Mouse (Mus musculus) CH12.LX (cell line): ENCODE measurements around the gene Vav2. TPM values are rescaled to one million over a fixed set of nuclear protein-coding genes. Genes with fewer than 3 reads are reported as not detected.

Experiments
- DNase-seq: peaks from one replicate; pipeline ENCODE4 v3.0.0-alpha.2; 2013; ENCODE audit errors: extremely low read depth
- H3K27ac ChIP-seq: 2 replicates; pipeline ENCODE4 v1.5.1; 2012; ENCODE audit warnings: low read depth, mild to moderate bottlenecking, control low read depth, moderate library complexity; ENCODE audit not compliant: insufficient read depth
- H3K27me3 ChIP-seq: replicated peaks from 2 replicates; pipeline ENCODE3; 2012; ENCODE audit warnings: inconsistent platforms
- H3K36me3 ChIP-seq, 2 experiments: replicated peaks in 1 of 2; 2 replicates each; pipeline versions ENCODE3 to v1.6.1; 2012; ENCODE audit warnings: inconsistent platforms in 1 of 2, low read length in 1 of 2, mild to moderate bottlenecking in 1 of 2, mixed read lengths in 1 of 2, moderate library complexity in 1 of 2; ENCODE audit not compliant: control insufficient read depth in 1 of 2, insufficient read depth in 1 of 2
- H3K4me1 ChIP-seq, 2 experiments: 2 replicates each; pipeline ENCODE4 v1.6.1; 2012; ENCODE audit warnings: inconsistent platforms in 1 of 2, moderate library complexity in 1 of 2; ENCODE audit not compliant: insufficient read depth in 2 of 2, control insufficient read depth in 1 of 2
- H3K4me2 ChIP-seq: 2 replicates; pipeline ENCODE4 v1.6.1; 2012; ENCODE audit warnings: low read depth, mild to moderate bottlenecking, control low read depth; ENCODE audit not compliant: poor library complexity, insufficient read depth, severe bottlenecking
- H3K4me3 ChIP-seq, 3 experiments: fragments of 150-350 bp in 1 of 3; sonication (generic) in 1 of 3; replicated peaks in 1 of 3; 2 replicates each; pipeline versions ENCODE3 to v1.5.1; 2011 to 2012; ENCODE audit warnings: low read depth in 2 of 3, low read length in 2 of 3, mild to moderate bottlenecking in 2 of 3, moderate library complexity in 2 of 3, control low read depth in 1 of 3, improper control_type of control experiment in 1 of 3, inconsistent platforms in 1 of 3, mixed read lengths in 1 of 3; ENCODE audit not compliant: poor library complexity in 1 of 3
- H3K79me2 ChIP-seq: replicated peaks from 2 replicates; pipeline ENCODE4 v1.6.1; 2012; ENCODE audit warnings: mild to moderate bottlenecking, moderate library complexity; ENCODE audit not compliant: control insufficient read depth, poor library complexity, insufficient read depth, severe bottlenecking; ENCODE audit errors: extremely low read depth
- H3K9ac ChIP-seq: 2 replicates; pipeline ENCODE4 v1.6.1; 2012; ENCODE audit warnings: low read depth, mild to moderate bottlenecking, control low read depth, moderate library complexity; ENCODE audit not compliant: insufficient read depth
- H3K9me3 ChIP-seq: replicated peaks from 2 replicates; pipeline ENCODE3; 2012; ENCODE audit warnings: low read length, inconsistent platforms, mixed read lengths
- BHLHE40 ChIP-seq: IDR thresholded peaks from 2 replicates; pipeline ENCODE4 v1.6.1; 2011; ENCODE audit warnings: mild to moderate bottlenecking, low read depth, low read length, improper control_type of control experiment
- CHD1 ChIP-seq: IDR thresholded peaks from 2 replicates; pipeline ENCODE4 v1.6.1; 2012; ENCODE audit warnings: low read depth, low read length, improper control_type of control experiment, inconsistent platforms
- CHD2 ChIP-seq: IDR thresholded peaks from 2 replicates; pipeline ENCODE4 v1.6.1; 2011; ENCODE audit warnings: low read length, improper control_type of control experiment
- CTCF ChIP-seq, 2 experiments: IDR thresholded peaks in 1 of 2; conservative IDR thresholded peaks in 1 of 2; 2 replicates each; pipeline ENCODE4 v1.5.1; 2011 to 2012; ENCODE audit warnings: low read depth in 2 of 2, low read length in 2 of 2, improper control_type of control experiment in 1 of 2, inconsistent platforms in 1 of 2, mild to moderate bottlenecking in 1 of 2, moderate library complexity in 1 of 2
- E2F4 ChIP-seq: IDR thresholded peaks from 2 replicates; pipeline ENCODE4 v1.6.1; 2011; ENCODE audit warnings: low read depth, low read length, improper control_type of control experiment; ENCODE audit not compliant: insufficient replicate concordance
- ELF1 ChIP-seq: IDR thresholded peaks from 2 replicates; pipeline ENCODE4 v1.6.1; 2014; ENCODE audit warnings: low read depth, mild to moderate bottlenecking, inconsistent platforms, low read length, improper control_type of control experiment
- EP300 ChIP-seq: IDR thresholded peaks from 2 replicates; pipeline ENCODE4 v1.6.1; 2011; ENCODE audit warnings: low read length, improper control_type of control experiment
- ETS1 ChIP-seq: conservative IDR thresholded peaks from 2 replicates; pipeline ENCODE4 v1.6.1; 2012; ENCODE audit warnings: low read depth, mild to moderate bottlenecking, inconsistent platforms, low read length, improper control_type of control experiment, moderate library complexity
- GABPA ChIP-seq: IDR thresholded peaks from 2 replicates; pipeline ENCODE4 v1.6.1; 2012; ENCODE audit warnings: low read depth, low read length, improper control_type of control experiment, inconsistent platforms; ENCODE audit not compliant: insufficient replicate concordance
- HCFC1 ChIP-seq: IDR thresholded peaks from 2 replicates; pipeline ENCODE4 v1.6.1; 2012; ENCODE audit warnings: low read depth, mild to moderate bottlenecking, inconsistent platforms, low read length, improper control_type of control experiment
- IRF4 ChIP-seq: IDR thresholded peaks from 2 replicates; pipeline ENCODE4 v1.6.1; 2014; ENCODE audit warnings: low read depth, mild to moderate bottlenecking, inconsistent platforms, low read length, improper control_type of control experiment
- JUN ChIP-seq: IDR thresholded peaks from 2 replicates; pipeline ENCODE4 v1.6.1; 2011; ENCODE audit warnings: low read depth, mild to moderate bottlenecking, low read length, improper control_type of control experiment, moderate library complexity; ENCODE audit not compliant: insufficient read depth
- JUND ChIP-seq: conservative IDR thresholded peaks from 2 replicates; pipeline ENCODE4 v1.6.1; 2011; ENCODE audit warnings: low read depth, low read length, improper control_type of control experiment
- KAT2A ChIP-seq: IDR thresholded peaks from 2 replicates; pipeline ENCODE4 v1.6.1; 2012; ENCODE audit warnings: low read length, improper control_type of control experiment, inconsistent platforms; ENCODE audit not compliant: insufficient replicate concordance
- MAFK ChIP-seq: IDR thresholded peaks from 2 replicates; pipeline ENCODE4 v1.6.1; 2011; ENCODE audit warnings: low read length, improper control_type of control experiment; ENCODE audit not compliant: insufficient replicate concordance
- MAX ChIP-seq: IDR thresholded peaks from 2 replicates; pipeline ENCODE4 v1.6.1; 2011; ENCODE audit warnings: low read length, improper control_type of control experiment
- MAZ ChIP-seq: IDR thresholded peaks from 2 replicates; pipeline ENCODE4 v1.6.1; 2012; ENCODE audit warnings: low read depth, mild to moderate bottlenecking, inconsistent platforms, low read length, improper control_type of control experiment, moderate library complexity
- MEF2A ChIP-seq: IDR thresholded peaks from 2 replicates; pipeline ENCODE4 v1.6.1; 2014; ENCODE audit warnings: low read depth, mild to moderate bottlenecking, inconsistent platforms, low read length, improper control_type of control experiment, borderline replicate concordance
- MXI1 ChIP-seq: IDR thresholded peaks from 2 replicates; pipeline ENCODE4 v1.6.1; 2011; ENCODE audit warnings: mild to moderate bottlenecking, low read depth, low read length, improper control_type of control experiment
- MYC ChIP-seq: IDR thresholded peaks from 2 replicates; pipeline ENCODE4 v1.6.1; 2011; ENCODE audit warnings: low read depth, mild to moderate bottlenecking, improper control_type of control experiment, low read length
- NELFE ChIP-seq: IDR thresholded peaks from 2 replicates; pipeline ENCODE4 v1.6.1; 2011; ENCODE audit warnings: low read depth, low read length, improper control_type of control experiment
- NRF1 ChIP-seq: IDR thresholded peaks from 2 replicates; pipeline ENCODE4 v1.6.1; 2014; ENCODE audit warnings: low read depth, mild to moderate bottlenecking, inconsistent platforms, low read length, improper control_type of control experiment, moderate library complexity
- PAX5 ChIP-seq: IDR thresholded peaks from 2 replicates; pipeline ENCODE4 v1.6.1; 2012; ENCODE audit warnings: low read length, inconsistent platforms, mixed read lengths
- POLR2A ChIP-seq: IDR thresholded peaks from 2 replicates; pipeline ENCODE4 v1.6.1; 2011; ENCODE audit warnings: low read depth, mild to moderate bottlenecking, improper control_type of control experiment, low read length
- POLR2AphosphoS2 ChIP-seq: IDR thresholded peaks from 2 replicates; pipeline ENCODE4 v1.6.1; 2011; ENCODE audit warnings: low read depth, low read length, improper control_type of control experiment
- RAD21 ChIP-seq: IDR thresholded peaks from 2 replicates; pipeline ENCODE4 v1.6.1; 2011; ENCODE audit warnings: low read depth, mild to moderate bottlenecking, low read length, improper control_type of control experiment, moderate library complexity
- RCOR1 ChIP-seq: conservative IDR thresholded peaks from 2 replicates; pipeline ENCODE4 v1.6.1; 2012; ENCODE audit warnings: low read depth, mild to moderate bottlenecking, inconsistent platforms, low read length, improper control_type of control experiment
- SIN3A ChIP-seq: IDR thresholded peaks from 2 replicates; pipeline ENCODE4 v1.6.1; 2012; ENCODE audit warnings: low read length, improper control_type of control experiment, inconsistent platforms
- SMC3 ChIP-seq: IDR thresholded peaks from 2 replicates; pipeline ENCODE4 v1.6.1; 2011; ENCODE audit warnings: low read depth, low read length, improper control_type of control experiment
- TBP ChIP-seq: conservative IDR thresholded peaks from 2 replicates; pipeline ENCODE4 v1.6.1; 2011; ENCODE audit warnings: low read depth, low read length, improper control_type of control experiment
- TCF12 ChIP-seq: IDR thresholded peaks from 2 replicates; pipeline ENCODE4 v1.6.1; 2014; ENCODE audit warnings: low read depth, mild to moderate bottlenecking, inconsistent platforms, low read length, improper control_type of control experiment
- UBTF ChIP-seq: IDR thresholded peaks from 2 replicates; pipeline ENCODE4 v1.6.1; 2012; ENCODE audit warnings: low read depth, mild to moderate bottlenecking, inconsistent platforms, low read length, improper control_type of control experiment, moderate library complexity
- USF1 ChIP-seq: IDR thresholded peaks from 2 replicates; pipeline ENCODE4 v1.6.1; 2014; ENCODE audit warnings: low read depth, mild to moderate bottlenecking, inconsistent platforms, low read length, improper control_type of control experiment
- USF2 ChIP-seq: conservative IDR thresholded peaks from 2 replicates; pipeline ENCODE4 v1.6.1; 2011; ENCODE audit warnings: low read depth, low read length, improper control_type of control experiment
- ZC3H11A ChIP-seq: IDR thresholded peaks from 2 replicates; pipeline ENCODE4 v1.6.1; 2012; ENCODE audit warnings: low read depth, mild to moderate bottlenecking, inconsistent platforms, low read length, improper control_type of control experiment
- ZKSCAN1 ChIP-seq: IDR thresholded peaks from 2 replicates; pipeline ENCODE4 v1.6.1; 2012; ENCODE audit warnings: low read depth, inconsistent platforms, low read length, improper control_type of control experiment, borderline replicate concordance
- ZMIZ1 ChIP-seq: IDR thresholded peaks from 2 replicates; pipeline ENCODE4 v1.6.1; 2012; ENCODE audit warnings: low read depth, mild to moderate bottlenecking, inconsistent platforms, low read length, improper control_type of control experiment
- ZNF384 ChIP-seq: IDR thresholded peaks from 2 replicates; pipeline ENCODE4 v1.6.1; 2012; ENCODE audit warnings: low read depth, low read length, improper control_type of control experiment, inconsistent platforms
- dilution Hi-C: fragments of 300-500 bp; cut with MboI; formaldehyde crosslinking; loops from 2 replicates; pipeline ENCODE4 v1.14.3; 2020; ENCODE audit warnings: low sequenced_read_pairs; ENCODE audit not compliant: extremely low pct_unique_long_range_greater_than_20kb, extremely low pct_ligation_motif_present
- in situ Hi-C: fragments of 300-500 bp; cut with MboI; formaldehyde crosslinking; loops from 3 replicates; pipeline ENCODE4 v1.14.3; 2019; ENCODE audit warnings: low sequenced_read_pairs, low pct_ligation_motif_present, low pct_unique_long_range_greater_than_20kb, mixed read lengths
- polyA plus RNA-seq: library from polyadenylated mRNA; unstranded; fragments of >175 nt; gene quantifications from 2 replicates; pipeline ENCODE4 v1.2.1, GENCODE M21; 2012; ENCODE audit warnings: low read depth; ENCODE audit not compliant: insufficient read length
- total RNA-seq, 2 experiments: library from RNA; depleted of rRNA; stranded (reverse); fragments of 300-350 nt in 1 of 2; fragments of >200 nt in 1 of 2; gene quantifications; 2 replicates each; pipeline ENCODE4 v1.2.3; 2012 to 2014

The Vav2 gene
- total and polyA plus RNA-seq, 3 experiments = 31.5 to 46.8 (median 46.6) TPM

DNA sequence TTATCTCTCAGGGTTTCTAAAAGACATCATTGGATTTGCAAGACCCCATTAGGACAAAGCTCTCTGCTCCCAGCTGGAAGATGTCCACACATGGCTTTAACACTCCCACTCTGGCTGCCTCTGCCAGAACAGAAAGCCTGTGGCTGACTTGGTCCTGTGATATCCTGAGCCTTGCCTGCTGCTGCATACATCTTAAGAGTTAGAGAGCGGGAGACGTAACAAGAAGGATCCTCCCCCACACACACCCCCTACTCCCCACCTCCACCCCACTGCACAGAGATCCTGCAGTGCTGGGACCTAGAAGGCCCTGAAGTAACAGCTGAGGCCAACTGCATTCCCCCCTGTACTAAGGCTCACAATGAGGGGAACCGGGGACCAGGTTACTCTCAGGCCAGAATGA, 114.3 kb downstream of the Vav2 start:
- peak overlapping the region; percentile 92 for H3K27ac ChIP-seq
- no peaks in the 10 kb centered on the region for H3K27me3 ChIP-seq
- H3K4me3 ChIP-seq = no peak overlapping the region
- no peak for DNase-seq
- H3K36me3 ChIP-seq = peaks cover 25 to 62% of the 10 kb centered on the region in 2 experiments
- dilution Hi-C loops = no loop called here
- peaks cover 9% of the 10 kb centered on the region for H3K9me3 ChIP-seq
- TF ChIP-seq ZKSCAN1 (no peak), MYC (no peak), USF2 (no peak), IRF4 (no peak), TCF12 (peak; percentile 16; the same call in 1 of the 2 replicates), ELF1 (no peak), ZNF384 (no peak), POLR2AphosphoS2 (no peak), CHD2 (no peak), MXI1 (0 out of 2 replicates have a peak, but pooled peaks have one; percentile 40), BHLHE40 (no peak), PAX5 (no peak), RCOR1 (no peak), USF1 (no peak), JUN (no peak), NRF1 (no peak), MAFK (no peak), RAD21 (no peak), E2F4 (no peak), MEF2A (no peak), UBTF (0 out of 2 replicates have a peak, but pooled peaks have one; percentile 25), MAX (no peak), KAT2A (no peak), CTCF (conservative IDR thresholded peaks at IDR 0.05 in 1 of 2, IDR thresholded peaks at IDR 0.05 in 1 of 2; ENCODE audit: low read depth in 2 of 2, low read length in 2 of 2) (no peak), TBP (0 out of 2 replicates have a peak, but pooled peaks have one; percentile 23), JUND (no peak), ZMIZ1 (no peak), NELFE (no peak), HCFC1 (no peak), ETS1 (0 out of 2 replicates have a peak, but pooled peaks have one; percentile 10), EP300 (no peak), POLR2A (peak; percentile 17; the same call in 1 of the 2 replicates), SMC3 (no peak), CHD1 (no peak), MAZ (0 out of 2 replicates have a peak, but pooled peaks have one; percentile 64), SIN3A (no peak), ZC3H11A (no peak), GABPA (no peak)
- H3K4me2 ChIP-seq = peak overlapping the region; percentile 33
- in situ Hi-C loops = loop anchor here (5.0 kb wide), 1 partner anchor 35 kb away; no protein-coding TSS in a partner anchor
- H3K79me2 ChIP-seq = peaks cover 58% of the 10 kb centered on the region
- H3K9ac ChIP-seq = peak overlapping the region; percentile 7; the same call in 1 of the 2 replicates
- peaks cover 57 to 98% of the 10 kb centered on the region in 2 experiments for H3K4me1 ChIP-seq
